Mouse (Mus musculus) myocyte (in vitro differentiated cells): ENCODE measurements around the gene Cyp19a1. TPM values are rescaled to one million over a fixed set of nuclear protein-coding genes. Genes with fewer than 3 reads are reported as not detected.

ENCODE experiments used
- H3K27me3 ChIP-seq: one replicate; pipeline ENCODE4 v1.6.1; 2011; ENCODE audit not compliant: control insufficient read depth, insufficient read depth, insufficient read length
- H3K36me3 ChIP-seq: one replicate; pipeline ENCODE4 v1.6.1; 2011; ENCODE audit not compliant: control insufficient read depth, insufficient read depth
- H3K4me2 ChIP-seq: one replicate; pipeline ENCODE4 v1.6.1; 2011; ENCODE audit warnings: low read depth, control low read depth
- H3K4me3 ChIP-seq: one replicate; pipeline ENCODE4 v1.5.1; 2011; ENCODE audit warnings: mild to moderate bottlenecking, control low read depth, moderate library complexity
- H3K79me2 ChIP-seq: one replicate; pipeline ENCODE4 v1.6.1; 2011; ENCODE audit not compliant: control insufficient read depth, insufficient read depth
- H3ac ChIP-seq: one replicate; pipeline ENCODE4 v1.6.1; 2011; ENCODE audit not compliant: control insufficient read depth, insufficient read length
- CEBPB ChIP-seq: IDR thresholded peaks from 2 replicates; pipeline ENCODE4 v1.6.1; 2011; ENCODE audit warnings: mild to moderate bottlenecking, moderate library complexity; ENCODE audit not compliant: poor library complexity, insufficient read depth, severe bottlenecking
- E2F4 ChIP-seq: IDR thresholded peaks from one replicate; pipeline ENCODE4 v1.6.1; 2011; ENCODE audit warnings: mild to moderate bottlenecking, control low read depth, moderate library complexity; ENCODE audit not compliant: insufficient read depth
- MAX ChIP-seq: IDR thresholded peaks from one replicate; pipeline ENCODE4 v1.6.1; 2011; ENCODE audit warnings: low read depth, mild to moderate bottlenecking, control low read depth
- MYOD1 ChIP-seq, 3 experiments: IDR thresholded peaks; one replicate each; pipeline ENCODE4 v1.6.1; 2011; ENCODE audit warnings: control low read depth in 2 of 3, low read depth in 2 of 3, mild to moderate bottlenecking in 2 of 3, moderate library complexity in 1 of 3; ENCODE audit not compliant: insufficient read length in 2 of 3, control insufficient read depth in 1 of 3
- MYOG ChIP-seq, 3 experiments: IDR thresholded peaks; one replicate each; pipeline ENCODE4 v1.6.1; 2011; ENCODE audit warnings: control low read depth in 2 of 3, low read depth in 2 of 3, mild to moderate bottlenecking in 2 of 3; ENCODE audit not compliant: insufficient read length in 2 of 3, control insufficient read depth in 1 of 3, insufficient read depth in 1 of 3
- POLR2A ChIP-seq: IDR thresholded peaks from one replicate; pipeline ENCODE4 v1.6.1; 2011; ENCODE audit warnings: low read depth, mild to moderate bottlenecking, control low read depth, moderate library complexity; ENCODE audit not compliant: insufficient read length
- POLR2AphosphoS2 ChIP-seq: IDR thresholded peaks from one replicate; pipeline ENCODE4 v1.6.1; 2011; ENCODE audit warnings: low read depth, control low read depth; ENCODE audit not compliant: insufficient read length
- REST ChIP-seq: IDR thresholded peaks from one replicate; pipeline ENCODE4 v1.6.1; 2011; ENCODE audit warnings: mild to moderate bottlenecking, control low read depth, moderate library complexity; ENCODE audit not compliant: insufficient read depth, insufficient read length
- SRF ChIP-seq: IDR thresholded peaks from one replicate; pipeline ENCODE4 v1.6.1; 2011; ENCODE audit warnings: low read depth; ENCODE audit not compliant: control insufficient read depth, insufficient read length
- TCF12 ChIP-seq: IDR thresholded peaks from one replicate; pipeline ENCODE4 v1.6.1; 2011; ENCODE audit warnings: mild to moderate bottlenecking, control low read depth; ENCODE audit not compliant: poor library complexity, insufficient read depth, severe bottlenecking
- TCF3 ChIP-seq: IDR thresholded peaks from one replicate; pipeline ENCODE4 v1.6.1; 2011; ENCODE audit warnings: low read depth, control low read depth; ENCODE audit not compliant: insufficient read length
- USF1 ChIP-seq: IDR thresholded peaks from one replicate; pipeline ENCODE4 v1.6.1; 2011; ENCODE audit warnings: low read depth, mild to moderate bottlenecking, control low read depth, moderate library complexity
- polyA plus RNA-seq: library from polyadenylated mRNA; unstranded; fragments of >200 nt; fragmentation: generic; extraction: Trizol; gene quantifications from one replicate; pipeline ENCODE4 v1.2.1, GENCODE M21; 2012; ENCODE audit warnings: missing spikeins

Cyp19a1 gene
- polyA plus RNA-seq, 1 experiment: not detected

DNA sequence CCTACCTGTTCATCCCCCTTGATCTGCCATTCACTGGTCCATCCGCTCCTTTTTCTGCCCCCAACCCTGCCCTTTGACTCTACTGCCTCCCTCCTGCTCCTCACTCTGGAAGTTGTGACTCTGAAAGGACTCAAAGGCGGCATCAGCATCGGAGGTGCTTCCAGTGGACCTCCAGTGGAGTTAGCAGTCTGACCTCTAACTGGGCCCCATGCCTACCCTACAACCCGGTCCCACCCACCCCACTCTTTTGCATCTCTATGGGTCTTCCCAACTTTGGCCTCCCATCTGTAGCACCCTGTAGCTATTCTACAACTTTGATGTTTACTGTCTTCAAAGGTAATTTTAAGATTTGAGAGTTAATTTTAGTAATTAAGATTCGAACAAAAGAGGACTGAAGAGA is 51.4 kb downstream of the Cyp19a1 start:
- no peaks in the 10 kb centered on the region for H3K27me3 ChIP-seq
- no peaks in the 10 kb centered on the region for H3K79me2 ChIP-seq
- no peak overlapping the region for H3K4me2 ChIP-seq
- no peaks in the 10 kb centered on the region for H3K36me3 ChIP-seq
- H3K4me3 ChIP-seq: no peak overlapping the region
- TF ChIP-seq POLR2A: no peak
- TF ChIP-seq MYOG (IDR thresholded peaks at IDR 0.05; ENCODE audit: control insufficient read depth in 1 of 3, insufficient read depth in 1 of 3, insufficient read length in 2 of 3, low read depth in 2 of 3): no peak
- no peak for TF ChIP-seq TCF12
- no peak for TF ChIP-seq REST
- TF ChIP-seq SRF: no peak
- TF ChIP-seq POLR2AphosphoS2: no peak
- no peak for TF ChIP-seq USF1
- no peak for TF ChIP-seq TCF3
- no peak for TF ChIP-seq CEBPB
- no peak for TF ChIP-seq MYOD1 (IDR thresholded peaks at IDR 0.05; ENCODE audit: control insufficient read depth in 1 of 3, insufficient read length in 2 of 3, low read depth in 2 of 3)
- no peak for TF ChIP-seq E2F4
- TF ChIP-seq MAX: no peak
- no peak overlapping the region for H3ac ChIP-seq

DNA sequence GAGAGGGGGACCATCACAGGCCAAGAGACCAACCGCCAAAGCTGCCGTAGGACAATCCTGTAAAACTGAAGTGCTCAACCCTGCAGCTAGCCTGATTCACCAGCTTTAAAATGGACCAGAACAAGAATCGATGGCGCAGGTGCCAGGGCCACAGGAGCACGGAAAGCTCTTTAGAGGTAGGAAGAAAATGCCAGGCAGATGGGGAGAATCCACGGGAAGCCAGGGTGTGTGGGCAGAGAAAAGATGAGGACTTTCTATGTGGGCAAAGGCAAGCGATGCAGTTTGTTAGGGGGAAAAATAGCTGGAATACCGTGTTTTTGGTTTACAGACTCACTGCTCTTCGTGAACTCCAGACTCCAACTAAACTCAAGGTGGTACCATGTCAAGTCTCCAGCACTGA is 53.0 kb downstream of the Cyp19a1 start:
- Histone ChIP-seq H3K36me3 (no peaks in the 10 kb centered on the region), H3K79me2 (no peaks in the 10 kb centered on the region), H3K4me3 (no peak overlapping the region), H3K27me3 (no peaks in the 10 kb centered on the region), H3ac (no peak overlapping the region), H3K4me2 (no peak overlapping the region)
- TF ChIP-seq USF1 (no peak), CEBPB (no peak), TCF12 (no peak), MAX (no peak), SRF (no peak), E2F4 (no peak), TCF3 (no peak), MYOD1 (IDR thresholded peaks at IDR 0.05; ENCODE audit: control insufficient read depth in 1 of 3, insufficient read length in 2 of 3, low read depth in 2 of 3) (no peak), POLR2A (no peak), POLR2AphosphoS2 (no peak)

GRCm38 (mm10) chr9:54194790-54195189 is 73.1 kb downstream of the Cyp19a1 start:
- Histone ChIP-seq H3K4me2 (no peak overlapping the region), H3ac (no peak overlapping the region), H3K36me3 (no peaks in the 10 kb centered on the region), H3K79me2 (no peaks in the 10 kb centered on the region), H3K27me3 (no peaks in the 10 kb centered on the region), H3K4me3 (no peak overlapping the region)
- TF ChIP-seq SRF (no peak), USF1 (no peak), POLR2AphosphoS2 (no peak), E2F4 (no peak), CEBPB (no peak), TCF12 (no peak), MYOD1 (IDR thresholded peaks at IDR 0.05; ENCODE audit: control insufficient read depth in 1 of 3, insufficient read length in 2 of 3, low read depth in 2 of 3) (no peak), POLR2A (no peak), TCF3 (no peak), REST (no peak), MAX (no peak), MYOG (IDR thresholded peaks at IDR 0.05; ENCODE audit: control insufficient read depth in 1 of 3, insufficient read depth in 1 of 3, insufficient read length in 2 of 3, low read depth in 2 of 3) (no peak)

GRCm38 (mm10) chr9:54191435-54191834 is 76.5 kb downstream of the Cyp19a1 start:
- Histone ChIP-seq H3K4me3 (no peak overlapping the region), H3K79me2 (no peaks in the 10 kb centered on the region), H3K36me3 (no peaks in the 10 kb centered on the region), H3K27me3 (no peaks in the 10 kb centered on the region), H3K4me2 (no peak overlapping the region), H3ac (no peak overlapping the region)
- TF ChIP-seq SRF (no peak), MYOD1 (IDR thresholded peaks at IDR 0.05; ENCODE audit: control insufficient read depth in 1 of 3, insufficient read length in 2 of 3, low read depth in 2 of 3) (no peak), E2F4 (no peak), TCF12 (no peak), CEBPB (no peak), POLR2AphosphoS2 (no peak), MYOG (IDR thresholded peaks at IDR 0.05; ENCODE audit: control insufficient read depth in 1 of 3, insufficient read depth in 1 of 3, insufficient read length in 2 of 3, low read depth in 2 of 3) (no peak), TCF3 (no peak), USF1 (no peak), POLR2A (no peak), REST (no peak), MAX (no peak)

DNA sequence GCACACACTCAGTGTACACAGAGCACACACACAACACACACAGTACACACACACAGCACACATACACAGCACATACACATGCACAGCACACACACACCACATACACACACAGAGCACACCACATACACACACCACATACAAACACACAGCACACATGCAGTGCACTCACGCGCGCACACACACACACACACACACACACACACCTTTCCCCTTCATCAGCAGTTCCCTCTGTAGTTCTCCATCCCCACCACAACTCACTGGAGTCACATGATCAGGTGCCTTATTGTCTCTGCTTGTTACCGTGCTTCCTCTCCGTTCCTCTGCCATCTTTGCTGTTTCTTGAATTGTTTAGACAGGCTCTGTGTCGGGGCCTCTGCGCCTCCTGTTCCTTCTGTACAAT is 85.4 kb downstream of the Cyp19a1 start:
- no peak overlapping the region for H3K4me3 ChIP-seq
- no peaks in the 10 kb centered on the region for H3K27me3 ChIP-seq
- no peaks in the 10 kb centered on the region for H3K79me2 ChIP-seq
- H3K4me2 ChIP-seq: no peak overlapping the region
- no peak overlapping the region for H3ac ChIP-seq
- H3K36me3 ChIP-seq: no peaks in the 10 kb centered on the region
- no peak for TF ChIP-seq REST
- TF ChIP-seq MYOD1 (IDR thresholded peaks at IDR 0.05; ENCODE audit: control insufficient read depth in 1 of 3, insufficient read length in 2 of 3, low read depth in 2 of 3): no peak
- no peak for TF ChIP-seq MYOG (IDR thresholded peaks at IDR 0.05; ENCODE audit: control insufficient read depth in 1 of 3, insufficient read depth in 1 of 3, insufficient read length in 2 of 3, low read depth in 2 of 3)
- TF ChIP-seq MAX: no peak
- TF ChIP-seq E2F4: no peak
- TF ChIP-seq CEBPB: no peak
- TF ChIP-seq SRF: no peak
- no peak for TF ChIP-seq TCF3
- TF ChIP-seq POLR2A: no peak
- TF ChIP-seq TCF12: no peak
- TF ChIP-seq POLR2AphosphoS2: no peak
- TF ChIP-seq USF1: no peak
